Mouse (Mus musculus): ENCODE data around the gene Pdf. TPM values are rescaled to one million over a fixed set of nuclear protein-coding genes. Genes with fewer than 3 reads are reported as not detected.
"Not testable (repeated sequence)": the region's sequence is repeated elsewhere in the genome, so short reads cannot be mapped to it uniquely, and the experiment has no call there.

Pdf gene
- total RNA-seq, 2 experiments from 2014 or later, result 37.9 to 62.4 TPM

DNA sequence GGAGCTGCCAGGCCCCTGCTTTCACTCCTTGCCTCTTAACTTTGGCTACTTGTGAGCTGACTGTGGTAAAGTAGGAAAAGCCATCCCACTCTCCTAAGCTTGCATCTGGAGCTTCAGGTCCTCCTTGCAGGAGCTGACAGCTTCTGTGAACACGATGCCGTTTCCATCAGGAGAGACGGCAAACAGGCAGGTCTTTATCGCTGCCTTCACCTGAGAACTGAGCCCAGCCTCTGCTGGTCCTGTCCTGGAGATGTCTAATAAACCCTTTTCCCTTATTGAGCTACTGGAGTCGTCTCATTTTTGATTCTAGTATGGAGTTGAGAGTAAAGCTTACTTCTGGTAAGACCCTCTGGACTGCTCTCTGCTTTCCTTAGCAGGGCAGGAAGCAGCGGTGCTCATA lies 2.9 kb downstream of the Pdf start:
- ATAC-seq (replicated peaks; ENCODE audit: low FRiP score, low TSS enrichment, poor library complexity, severe bottlenecking), result no peak

DNA sequence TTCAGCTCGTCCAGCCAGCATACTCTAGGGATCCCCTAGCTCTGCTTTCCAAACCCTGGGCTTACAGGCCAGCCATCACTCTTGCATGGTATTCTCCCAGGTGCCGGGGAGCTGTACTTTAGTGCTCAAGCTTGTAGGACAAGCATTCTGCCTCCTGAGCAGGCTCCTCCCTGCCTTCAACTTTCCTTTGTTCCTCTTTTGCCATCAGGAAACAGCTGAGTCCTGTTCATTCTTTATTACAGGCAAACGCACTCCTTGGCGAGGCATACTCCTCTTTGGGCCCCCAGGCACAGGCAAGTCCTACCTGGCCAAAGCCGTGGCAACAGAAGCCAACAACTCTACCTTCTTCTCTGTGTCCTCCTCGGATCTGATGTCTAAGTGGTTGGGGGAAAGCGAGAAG lies 7.8 kb downstream of the Pdf start:
- no peak for ATAC-seq (replicated peaks; ENCODE audit: low FRiP score, low TSS enrichment, poor library complexity, severe bottlenecking)

DNA sequence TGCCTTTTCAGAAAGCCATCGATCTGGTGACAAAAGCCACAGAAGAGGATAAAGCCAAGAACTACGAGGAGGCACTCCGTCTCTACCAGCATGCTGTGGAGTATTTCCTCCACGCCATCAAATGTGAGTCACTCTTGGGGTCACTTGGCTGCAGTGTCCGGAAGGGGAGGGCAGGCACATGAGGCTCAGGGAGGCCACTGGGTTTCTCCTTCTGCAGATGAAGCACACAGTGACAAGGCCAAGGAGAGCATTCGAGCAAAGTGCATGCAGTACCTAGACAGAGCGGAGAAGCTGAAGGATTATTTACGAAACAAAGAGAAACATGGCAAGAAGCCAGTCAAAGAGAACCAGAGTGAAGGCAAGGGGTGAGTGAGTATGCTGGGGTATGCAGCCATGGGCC lies 11.8 kb downstream of the Pdf start:
- no peak for ATAC-seq (replicated peaks; ENCODE audit: low FRiP score, low TSS enrichment, poor library complexity, severe bottlenecking)

DNA sequence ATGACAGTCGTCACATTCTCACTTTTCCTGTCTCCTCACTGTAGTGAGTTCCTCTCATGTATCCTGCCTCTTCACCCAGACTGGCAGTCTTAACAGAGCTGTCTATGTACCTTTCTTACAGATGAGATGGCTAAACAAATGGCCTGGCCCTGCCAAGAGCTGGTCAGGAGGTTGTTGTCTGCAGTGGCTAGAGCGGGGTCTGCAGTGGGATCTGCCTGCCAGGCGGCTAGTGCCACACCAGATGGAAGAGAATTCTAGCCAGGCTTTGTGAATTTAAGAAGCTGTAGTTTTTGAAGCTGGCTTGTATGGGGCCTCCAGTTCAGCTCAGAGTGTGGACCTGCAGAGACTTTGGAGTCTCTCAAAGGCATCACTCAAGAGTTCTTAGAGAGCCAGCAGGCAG lies 12.8 kb downstream of the Pdf start:
- no peak for ATAC-seq (replicated peaks; ENCODE audit: low FRiP score, low TSS enrichment, poor library complexity, severe bottlenecking)

DNA sequence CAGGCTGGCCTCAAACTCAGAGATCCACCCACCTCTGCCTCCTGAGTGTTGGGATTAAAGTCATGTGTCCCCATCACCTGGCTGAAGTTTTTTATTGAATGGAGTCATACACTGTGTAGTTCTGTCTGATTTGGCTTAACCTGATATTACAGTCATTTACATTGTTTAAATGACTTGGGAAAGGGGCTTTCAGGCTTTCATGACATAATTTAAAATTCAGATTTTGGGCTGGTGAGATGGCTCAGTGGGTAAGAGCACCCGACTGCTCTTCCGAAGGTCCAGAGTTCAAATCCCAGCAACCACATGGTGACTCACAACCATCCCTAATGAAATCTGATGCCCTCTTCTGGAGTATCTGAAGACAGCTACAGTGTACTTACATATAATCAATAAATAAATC lies 14.8 kb downstream of the Pdf start:
- ATAC-seq (replicated peaks; ENCODE audit: low FRiP score, low TSS enrichment, poor library complexity, severe bottlenecking), result not testable (repeated sequence)

DNA sequence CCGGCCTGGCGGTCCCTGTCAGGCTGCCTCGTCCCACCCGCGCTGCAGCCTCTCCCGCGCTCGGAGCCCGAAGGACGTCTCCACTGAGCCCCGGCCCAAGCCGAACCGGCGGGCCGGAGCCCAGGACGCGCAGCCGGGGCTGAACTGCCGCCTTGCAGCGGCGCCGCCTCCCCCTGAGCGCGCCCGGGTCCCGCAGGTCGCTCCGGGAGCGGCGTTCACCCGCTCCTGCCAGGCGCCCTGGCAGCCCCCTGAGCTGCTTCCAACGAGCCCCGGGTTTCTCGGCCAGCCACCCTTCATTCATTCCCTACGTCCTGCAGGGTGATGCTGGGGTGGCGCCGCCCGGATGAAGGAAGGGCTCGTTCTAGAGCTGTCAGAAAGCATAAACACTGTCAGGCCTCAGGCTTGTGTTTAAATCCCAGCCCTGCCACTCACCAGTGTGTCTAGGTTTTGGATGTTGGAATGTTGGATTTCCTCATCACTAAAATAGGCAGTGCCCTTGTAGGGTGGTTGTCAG lies 16.8 kb downstream of the Pdf start:
- 0 out of 2 replicates have a peak, but pooled peaks have one; percentile 2 for ATAC-seq (replicated peaks; ENCODE audit: low FRiP score, low TSS enrichment, poor library complexity, severe bottlenecking)

DNA sequence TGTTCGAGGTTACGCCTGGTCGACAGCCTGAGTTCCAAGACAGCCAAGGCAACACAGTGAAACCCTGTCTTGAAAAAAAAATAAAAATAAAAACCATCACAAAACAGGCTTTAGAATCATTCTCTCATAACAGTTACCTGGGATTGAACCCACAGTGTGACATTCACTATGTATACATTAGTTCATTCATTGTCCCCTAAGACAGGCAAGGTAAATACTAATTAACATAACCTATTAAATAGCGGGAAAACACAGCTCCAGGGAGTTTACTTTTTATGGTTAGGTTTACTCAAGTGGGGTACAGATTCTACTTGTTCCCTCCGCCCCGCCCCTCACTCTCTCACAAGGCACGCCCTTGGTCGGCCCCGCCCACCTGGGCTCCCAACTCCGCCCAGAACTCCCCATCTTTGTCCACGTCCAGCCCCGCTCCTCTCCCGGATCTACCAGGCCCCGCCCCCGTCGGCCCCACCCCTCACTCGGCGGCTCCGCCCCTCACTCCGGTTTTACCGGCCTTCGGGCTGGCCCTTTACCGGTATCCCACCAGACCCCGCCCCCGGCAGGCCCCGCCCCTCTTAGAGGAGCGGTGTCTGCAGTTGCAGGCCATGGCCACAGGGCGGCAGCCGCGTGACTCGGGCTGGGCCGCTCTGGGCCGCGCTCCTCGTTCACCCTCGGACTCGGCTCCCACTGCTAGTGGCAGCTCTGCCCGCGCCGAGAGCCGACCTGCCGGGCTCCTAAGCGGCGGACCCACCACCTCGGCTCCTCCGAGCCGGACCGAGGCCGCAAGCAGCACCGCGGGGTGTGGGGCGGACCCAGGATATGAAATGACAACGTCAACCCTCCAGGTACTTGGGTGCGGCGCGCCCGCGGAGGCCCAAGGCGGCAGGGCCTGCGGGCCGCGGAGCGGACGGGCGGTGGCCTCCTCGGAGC lies 17.5 kb downstream of the Pdf start, which contains the start of gene Vps4a:
TSS of gene Vps4a (plus strand) at position 573 of the 927 bp plus-strand sequence.
- ATAC-seq (replicated peaks; ENCODE audit: low FRiP score, low TSS enrichment, poor library complexity, severe bottlenecking), result peak; percentile 84

DNA sequence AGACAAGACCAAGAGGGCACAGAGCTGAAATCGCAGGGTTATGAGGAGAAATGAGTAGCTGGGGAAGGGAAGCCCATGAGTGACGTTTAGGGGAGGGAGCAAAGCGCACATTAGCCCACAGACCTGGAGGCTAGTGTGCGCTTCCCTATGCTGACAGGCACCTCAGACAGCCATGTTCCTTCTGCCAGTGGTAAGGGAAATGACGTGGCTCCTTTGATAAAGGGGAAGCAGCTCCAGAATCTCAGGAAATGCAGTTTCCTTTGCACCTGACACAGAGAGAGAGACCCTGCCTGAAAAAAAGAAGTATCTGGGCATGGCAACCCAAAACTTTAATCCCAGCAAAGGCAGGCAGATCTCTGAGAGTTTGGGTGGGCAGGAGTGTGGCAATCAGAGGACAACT lies 18.4 kb downstream of the Pdf start:
- ATAC-seq (replicated peaks; ENCODE audit: low FRiP score, low TSS enrichment, poor library complexity, severe bottlenecking), result no peak

DNA sequence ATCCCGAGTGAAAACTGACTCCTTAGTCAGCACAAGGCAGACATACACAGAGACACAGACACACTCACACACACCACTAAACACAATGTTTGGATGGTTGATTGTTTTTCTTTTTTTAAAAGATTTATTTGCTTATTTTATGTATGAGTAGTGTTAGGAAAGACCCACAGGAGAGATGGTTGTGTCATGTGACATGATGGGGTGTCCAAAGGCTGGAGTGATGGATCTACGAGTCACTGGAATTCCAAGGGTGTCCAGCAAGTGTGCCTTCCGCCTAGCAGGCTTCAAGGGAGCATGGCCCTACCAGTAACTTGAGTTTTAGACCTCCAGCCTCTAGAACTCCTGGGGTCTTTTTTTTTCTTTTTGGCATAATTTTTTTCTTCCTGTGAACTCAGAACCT lies 19.1 kb downstream of the Pdf start:
- ATAC-seq (replicated peaks; ENCODE audit: low FRiP score, low TSS enrichment, poor library complexity, severe bottlenecking), result no peak

DNA sequence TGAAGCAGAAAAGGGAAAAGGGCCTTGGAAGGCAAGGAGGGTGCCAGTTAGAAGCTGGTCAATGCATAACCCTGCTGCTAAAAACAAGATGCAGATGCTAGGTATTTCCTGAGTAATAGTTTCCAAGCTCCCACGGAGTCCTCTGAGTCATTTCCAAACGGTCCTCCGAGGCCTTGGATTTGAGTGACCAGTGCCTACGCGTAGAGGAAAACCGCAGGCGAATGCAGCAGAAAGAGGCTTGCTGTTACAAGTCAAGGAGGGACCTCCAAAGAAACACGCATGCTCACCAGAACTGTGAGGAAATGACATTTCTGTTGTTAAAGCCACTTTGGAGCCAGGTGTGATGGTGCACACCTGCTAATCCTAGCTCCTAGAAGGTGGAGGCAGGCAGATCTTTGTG lies 24.9 kb downstream of the Pdf start:
- ATAC-seq (replicated peaks; ENCODE audit: low FRiP score, low TSS enrichment, poor library complexity, severe bottlenecking), result no peak

DNA sequence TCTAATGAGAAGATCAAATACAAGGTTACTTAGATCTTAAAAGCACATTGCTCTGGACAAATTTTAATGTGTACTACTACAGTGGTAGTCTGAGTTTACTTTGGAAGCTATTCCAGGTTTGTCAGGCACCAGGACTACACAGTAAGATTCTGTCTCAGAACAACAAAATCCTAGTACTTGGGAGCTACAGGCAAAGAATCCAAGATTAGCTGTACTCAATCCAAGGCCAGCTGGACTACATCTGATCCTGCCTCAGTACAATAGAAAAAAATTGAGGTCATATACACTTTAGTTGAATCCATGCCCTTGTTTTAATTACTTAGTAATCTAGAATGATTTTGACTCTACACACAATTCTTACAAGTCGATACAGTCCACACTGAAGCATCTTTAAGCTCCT lies 33.5 kb downstream of the Pdf start:
- ATAC-seq (replicated peaks; ENCODE audit: low FRiP score, low TSS enrichment, poor library complexity, severe bottlenecking), result no peak

DNA sequence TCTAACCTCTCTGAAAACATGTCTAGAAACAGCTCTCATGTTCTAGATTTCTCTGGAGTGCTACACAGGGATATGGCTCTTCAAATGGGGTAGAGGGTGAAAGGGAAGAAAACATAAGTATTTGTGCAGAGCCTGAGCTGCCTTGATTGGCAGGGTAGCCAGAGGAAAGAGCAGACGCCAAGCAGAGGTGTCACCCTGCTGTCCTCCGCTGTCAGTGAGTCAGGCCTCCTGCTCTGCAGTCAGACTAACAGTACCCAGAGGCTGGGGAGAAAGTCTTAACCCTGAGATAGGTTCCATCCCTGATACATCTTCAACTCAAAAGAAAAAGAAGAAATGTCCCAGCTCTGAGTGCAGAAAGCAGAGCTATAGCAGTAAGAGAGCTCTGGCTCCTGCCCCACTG lies 35.7 kb downstream of the Pdf start:
- ATAC-seq (replicated peaks; ENCODE audit: low FRiP score, low TSS enrichment, poor library complexity, severe bottlenecking), result no peak

DNA sequence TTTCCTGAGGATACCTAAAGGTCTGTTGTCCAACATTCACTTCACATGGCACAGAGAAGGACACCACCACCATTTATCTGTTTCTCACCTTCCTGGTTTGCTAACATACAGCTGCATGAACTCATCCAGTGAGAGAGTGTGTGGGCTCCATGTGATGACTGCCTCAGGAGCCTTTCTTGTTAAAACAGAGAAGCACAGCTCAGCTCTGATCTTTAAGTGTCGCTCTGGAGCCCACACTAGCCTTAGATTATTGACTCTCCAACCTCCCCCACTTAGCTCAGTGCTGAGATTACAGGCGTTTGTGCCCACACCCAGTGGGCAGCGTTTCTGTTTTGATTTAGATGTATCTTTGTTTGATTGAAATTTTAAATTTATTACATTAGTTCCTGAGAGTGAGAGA lies 40.6 kb downstream of the Pdf start:
- ATAC-seq (replicated peaks; ENCODE audit: low FRiP score, low TSS enrichment, poor library complexity, severe bottlenecking), result no peak

DNA sequence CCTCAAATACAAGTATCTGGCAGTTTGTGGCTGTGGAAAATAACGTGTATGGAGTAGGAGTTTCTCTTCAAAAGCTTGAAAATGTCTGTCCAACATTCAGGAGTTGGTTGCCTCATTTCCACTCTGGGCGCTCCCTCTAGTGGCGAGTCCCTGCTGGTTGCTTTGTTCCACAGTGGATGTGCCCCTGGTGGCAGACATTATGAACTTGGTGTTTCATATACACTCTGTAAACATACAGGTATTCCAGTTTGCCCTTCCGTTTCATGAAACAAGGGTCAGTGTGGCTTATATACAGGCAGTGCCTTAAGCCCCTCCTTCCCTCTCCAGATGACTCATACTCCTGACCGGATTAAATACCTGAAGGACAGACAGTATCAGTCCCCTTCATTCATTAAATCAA lies 45.9 kb downstream of the Pdf start:
- ATAC-seq (replicated peaks; ENCODE audit: low FRiP score, low TSS enrichment, poor library complexity, severe bottlenecking), result peak; percentile 99

DNA sequence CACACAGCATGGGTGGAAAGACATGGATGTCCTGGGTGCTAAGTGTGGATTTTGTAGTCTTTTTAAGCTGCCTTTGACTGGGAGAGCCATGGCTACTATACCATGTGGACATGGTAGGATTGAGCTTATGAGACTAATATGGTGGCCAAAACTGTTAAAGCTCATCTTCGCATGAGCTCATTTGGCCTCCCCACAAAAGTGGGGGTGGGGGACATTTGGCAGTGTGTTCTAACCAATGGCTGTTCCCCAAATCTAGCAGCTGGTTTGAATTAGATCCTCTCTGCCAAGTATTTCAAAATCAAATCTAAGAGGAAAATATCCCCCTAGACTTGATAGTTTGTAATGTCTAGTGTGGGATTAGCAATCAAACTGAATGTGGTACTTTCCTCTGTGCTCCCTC lies 49.3 kb downstream of the Pdf start:
- ATAC-seq (replicated peaks; ENCODE audit: low FRiP score, low TSS enrichment, poor library complexity, severe bottlenecking), result no peak

DNA sequence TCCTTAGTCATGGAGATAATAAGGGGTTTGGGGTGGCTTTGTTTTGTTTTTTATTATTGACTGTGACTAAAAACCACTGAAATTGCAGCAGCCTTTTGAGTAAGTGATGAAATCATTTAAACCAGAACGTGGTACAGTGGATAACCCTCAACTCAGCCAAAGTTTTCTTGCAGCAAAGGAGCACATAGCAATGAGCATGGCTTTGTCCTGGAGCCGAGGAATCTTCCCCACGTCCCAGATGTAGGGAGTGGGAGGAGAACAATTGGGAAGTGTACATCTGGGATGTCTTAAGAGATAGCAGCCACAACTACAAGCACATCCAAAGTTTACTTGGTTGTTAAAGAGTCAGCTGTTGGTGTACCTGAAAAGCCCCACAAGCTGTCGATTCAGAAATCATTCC lies 51.0 kb downstream of the Pdf start:
- ATAC-seq (replicated peaks; ENCODE audit: low FRiP score, low TSS enrichment, poor library complexity, severe bottlenecking), result no peak

DNA sequence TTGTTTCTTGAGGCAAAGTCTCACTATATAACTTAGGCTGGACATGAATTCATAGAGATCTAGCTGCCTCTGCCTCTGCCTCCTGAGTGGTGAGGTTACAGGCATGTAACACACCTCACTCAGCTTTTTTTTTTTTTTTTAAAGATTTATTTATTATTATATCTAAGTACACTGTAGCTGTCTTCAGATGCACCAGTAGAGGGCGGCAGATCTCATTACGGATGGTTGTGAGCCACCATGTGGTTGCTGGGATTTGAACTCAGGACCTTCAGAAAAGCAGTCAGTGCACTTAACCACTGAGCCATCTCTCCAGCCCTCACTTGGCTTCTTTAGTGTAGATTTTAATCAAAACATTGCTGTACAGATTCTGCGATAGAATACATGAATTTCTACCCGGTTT lies 52.1 kb downstream of the Pdf start:
- ATAC-seq (replicated peaks; ENCODE audit: low FRiP score, low TSS enrichment, poor library complexity, severe bottlenecking), result not testable (repeated sequence)
